Mouse (Mus musculus) left cerebral cortex, postnatal 36 days (tissue): ENCODE measurements around the gene Olfr345. TPM values are rescaled to one million over a fixed set of nuclear protein-coding genes. Genes with fewer than 3 reads are reported as not detected.

Source experiments
- DNase-seq, 2 experiments: peaks; one replicate each; pipeline ENCODE4 v3.0.0; 2021 to 2022; ENCODE audit warnings: low spot score in 2 of 2, mixed read lengths in 1 of 2
- intact Hi-C: fragments of 180-260 bp; cut with DNase I; formaldehyde crosslinking; loops from one replicate; pipeline ENCODE4 v1.15.1; 2025
- total RNA-seq, 2 experiments: library from RNA; stranded (reverse); gene quantifications; 2 replicates each; pipeline ENCODE4 v1.2.3; 2021

The Olfr345 gene
- total RNA-seq, result not detected

DNA sequence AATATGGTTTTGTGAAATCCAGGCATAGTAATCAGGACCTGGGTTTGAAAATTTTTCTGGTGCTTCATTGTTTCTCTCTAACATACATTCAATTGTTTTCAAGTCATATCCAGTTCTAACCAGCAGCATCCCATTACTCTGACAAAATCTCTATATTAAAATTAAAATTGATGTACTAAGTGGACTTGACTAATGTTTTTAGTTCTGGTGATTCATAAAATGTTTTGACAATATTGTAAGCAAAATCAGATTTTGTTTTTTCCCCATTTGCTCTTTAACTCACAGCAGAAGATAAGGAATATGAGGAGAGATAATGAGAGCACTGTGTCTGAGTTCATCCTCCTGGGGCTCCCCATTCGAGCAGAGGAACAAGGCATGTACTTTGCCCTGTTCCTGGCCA lies at the start of gene Olfr345:
Gene Olfr345, plus strand, starts transcription at position 301 of the 400 bp plus-strand sequence.
- intact Hi-C loops, result no loop called here
- no peak for DNase-seq

- intact Hi-C loops, result no loop called here
- DNase-seq, result no peak
Measured at GRCm38 (mm10) chr2:36685488-36685887, 45.6 kb downstream of the Olfr345 start, which contains the start of gene Olfr346. Gene Olfr346 (plus strand): TSS chr2:36685788.

Other genes with a start within 250 kb of the Olfr345 start
- not detected for gene Olfr339, start 221.1 kb upstream of the Olfr345 start, total RNA-seq
- gene Olfr340, start 187.5 kb upstream of the Olfr345 start, total RNA-seq, result not detected
- not detected for gene Olfr341, start 157.6 kb upstream of the Olfr345 start, total RNA-seq
- gene Olfr342, start 115.0 kb upstream of the Olfr345 start, total RNA-seq, result not detected
- gene Olfr344, start 73.4 kb upstream of the Olfr345 start, total RNA-seq, result not detected
- not detected for gene Olfr346, start 45.7 kb downstream of the Olfr345 start, total RNA-seq
- gene Olfr347, start 91.9 kb downstream of the Olfr345 start, total RNA-seq, result not detected
- not detected for gene Olfr348, start 144.2 kb downstream of the Olfr345 start, total RNA-seq
- not detected for gene Olfr50, start 150.5 kb downstream of the Olfr345 start, total RNA-seq
- gene Olfr3, start 177.0 kb downstream of the Olfr345 start, total RNA-seq, result not detected
- not detected for gene Olfr350, start 206.3 kb downstream of the Olfr345 start, total RNA-seq
- gene Olfr351, start 222.6 kb downstream of the Olfr345 start, total RNA-seq, result not detected
- not detected for gene Olfr352, start 228.4 kb downstream of the Olfr345 start, total RNA-seq